ENCODE assay signal across 8 mouse cellular contexts in the genomic region with DNA sequence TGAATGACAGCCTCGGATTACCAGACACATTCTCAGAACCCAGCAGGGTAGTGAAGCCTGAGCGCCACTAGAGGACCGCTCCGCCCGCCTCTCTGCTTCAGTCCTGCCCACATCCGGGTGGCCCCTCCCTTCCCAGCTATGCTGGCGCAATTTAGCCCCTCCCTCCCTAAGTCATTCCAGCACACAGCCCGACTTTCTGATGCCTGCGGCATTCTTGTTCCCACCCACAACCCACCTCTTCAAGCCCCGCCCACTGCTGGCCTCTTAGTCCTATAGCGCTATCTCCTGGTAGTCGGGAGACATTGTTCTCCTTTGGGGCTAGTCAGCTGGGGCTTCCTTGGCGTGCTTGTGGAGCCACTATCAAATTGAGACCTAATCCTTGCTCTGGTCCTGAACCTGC. TPM values are rescaled to one million over a fixed set of nuclear protein-coding genes. Genes with fewer than 3 reads are reported as not detected.
DNase-seq lines count a peak whose midpoint lies in the region; ATAC-seq lines count a peak whose summit lies in the region.

No protein-coding gene starts in this region.

- peak overlapping the region; percentile 17 for H3K4me3 ChIP-seq in hindbrain, embryonic 16.5 days (ENCODE audit: low read length)

- 0% methylated on average over 13 of the region's 13 CpGs for WGBS in hindbrain, embryonic 16.5 days

- peak overlapping the region; percentile 51; the same call in 1 of the 2 replicates for H3K27ac ChIP-seq in hindbrain, embryonic 16.5 days (ENCODE audit: low read depth, low read length)

- H3K36me3 ChIP-seq in hindbrain, embryonic 16.5 days (ENCODE audit: control insufficient read depth, insufficient read depth, low read length), result no peaks in the 10 kb centered on the region

- H3K9me3 ChIP-seq in hindbrain, embryonic 16.5 days (ENCODE audit: control insufficient read depth, low read length), result no peaks in the 10 kb centered on the region

- ATAC-seq in hindbrain, embryonic 16.5 days, result peak; percentile 92
- ATAC-seq in megakaryocyte, adult 5-6 weeks (ENCODE audit: poor library complexity, severe bottlenecking), result peak; percentile 97

- peak; percentile 98 for DNase-seq in WW6 (ENCODE audit: low read depth, low spot score)
- DNase-seq in cerebellum, postnatal 4 days (ENCODE audit: low spot score in 2 of 2), result peak; percentile 70 to 82
- peak; percentile 95 for DNase-seq in gastrocnemius, adult 18-20 months (ENCODE audit: low spot score)
- DNase-seq in left cerebral cortex, adult 18-20 months (ENCODE audit: low spot score in 2 of 2), result peak; percentile 83 to 88
- peak; percentile 88 to 90 for DNase-seq in right cerebral cortex, adult 2 months (ENCODE audit: low spot score in 2 of 2)
- peak; percentile 94 for DNase-seq in urinary bladder, postnatal 14 days (ENCODE audit: low spot score)

- H3K27me3 ChIP-seq in hindbrain, embryonic 16.5 days (replicated peaks; ENCODE audit: control insufficient read depth, insufficient read depth, low read length), result no peaks in the 10 kb centered on the region

- H3K4me1 ChIP-seq in hindbrain, embryonic 16.5 days (ENCODE audit: control insufficient read depth, insufficient read depth, low read depth, low read length), result peaks cover 14% of the 10 kb centered on the region

- H3K4me2 ChIP-seq in hindbrain, embryonic 16.5 days (ENCODE audit: low read length), result peak overlapping the region; percentile 49

- H3K9ac ChIP-seq in hindbrain, embryonic 16.5 days (ENCODE audit: low read depth, low read length), result no peak overlapping the region

RNA-seq across cellular contexts. Expression of gene Bsn, which starts 11.0 kb away (rescaled TPM):
- total RNA-seq in gastrocnemius, adult 18-20 months (2021), result under 1 TPM; 0.02 TPM
- 8.7 and 9.5 TPM in 2 replicates for polyA plus RNA-seq in hindbrain, embryonic 16.5 days (2015; fragmentation: Nextera tagmentation; extraction: Ambion mirVana)
- 100 to 1,000 TPM; 243 to 246 TPM for total RNA-seq in left cerebral cortex, adult 18-20 months (2021)
- total RNA-seq in megakaryocyte, adult 5-6 weeks (2015), result 0.91 and 1.5 TPM in 2 replicates
- total RNA-seq in megakaryocyte, adult 5-6 weeks (2017), result 0.37 and 0.62 TPM in 2 replicates

Comparison
In these comparisons a context has a peak if more than half of its experiments do, and no peak if none do; other contexts are left out.
1. Peak in every context shown above with its lines: DNase-seq, ATAC-seq, H3K4me3 ChIP-seq and H3K27ac ChIP-seq.
2. RNA of gene Bsn, which starts 11.0 kb away (total RNA-seq): 243 to 246 TPM in left cerebral cortex, adult 18-20 months; 0.37 to 1.5 TPM in megakaryocyte, adult 5-6 weeks and 0.02 TPM in gastrocnemius, adult 18-20 months; every median in the first group is over 10 times any median in the second.